Comparison of ENCODE assay signal across 9 mouse cellular contexts in genomic region chr5:135494183-135494910, GRCm38 (mm10). TPM values are rescaled to one million over a fixed set of nuclear protein-coding genes. Genes with fewer than 3 reads are reported as not detected.
DNase-seq lines count a peak whose midpoint lies in the region; ATAC-seq and TF ChIP-seq lines count a peak whose summit lies in the region.
"Had no signal": no experiment of that assay in that cellular context is flagged by ENCODE, and none has a peak within 500 bp of the region (broad histone marks: within the 10 kb centered on the region; RNA-seq: fewer than 3 reads in every experiment).

No protein-coding gene starts in this region.

- no peak for TF ChIP-seq POLR2A in heart, adult 2 months (IDR thresholded peaks at IDR 0.05; ENCODE audit: insufficient read depth, low read depth, low read length)

- no peak for ATAC-seq in heart, embryonic 11.5 days (replicated peaks; ENCODE audit: insufficient number of reproducible peaks, low FRiP score, low TSS enrichment)
- peak; percentile 67 for ATAC-seq in hindbrain, postnatal 0 days
- ATAC-seq in megakaryocyte progenitor cell, adult 5-6 weeks (replicated peaks; ENCODE audit: poor library complexity), result peak; percentile 76

- peak; percentile 52 to 60 for DNase-seq in heart, adult 2 months
- DNase-seq in B cell, adult 2 months, result peak; percentile 59 to 62
- peak; percentile 53 for DNase-seq in adipocyte (ENCODE audit: low spot score)
- DNase-seq in hindbrain, postnatal 0 days (ENCODE audit: low spot score), result peak; percentile 66
- DNase-seq in frontal cortex, postnatal 14 days (ENCODE audit: low spot score in 2 of 2), result no peak
- DNase-seq in layer of hippocampus, postnatal 36 days, result no peak

- no peaks in the 10 kb centered on the region for H3K79me2 ChIP-seq in heart, adult 2 months (replicated peaks; ENCODE audit: control insufficient read depth, insufficient read depth, low read length)

- H3K27ac ChIP-seq in heart, adult 2 months, result peak overlapping the region; percentile 34; the same call in 1 of the 2 replicates
- no peak overlapping the region for H3K27ac ChIP-seq in heart, embryonic 11.5 days (ENCODE audit: low read depth, low read length)
- H3K27ac ChIP-seq in hindbrain, postnatal 0 days, result no peak overlapping the region
- H3K27ac ChIP-seq: limb, embryonic 12.5 days had no signal

- H3K9me3 ChIP-seq in heart, embryonic 11.5 days (replicated peaks; ENCODE audit: control insufficient read depth, low read length), result no peaks in the 10 kb centered on the region
- no peaks in the 10 kb centered on the region for H3K9me3 ChIP-seq in hindbrain, postnatal 0 days (ENCODE audit: low read length)

- H3K4me3 ChIP-seq in heart, adult 2 months, result no peak overlapping the region
- no peak overlapping the region for H3K4me3 ChIP-seq in heart, embryonic 11.5 days (ENCODE audit: low read depth, low read length)
- H3K4me3 ChIP-seq in hindbrain, postnatal 0 days (ENCODE audit: low read length), result no peak overlapping the region
- H3K4me3 ChIP-seq: limb, embryonic 12.5 days had no signal

- no peak overlapping the region for H3K4me2 ChIP-seq in heart, embryonic 11.5 days
- no peak overlapping the region for H3K4me2 ChIP-seq in hindbrain, postnatal 0 days (ENCODE audit: low read depth, low read length)
- H3K4me2 ChIP-seq: limb, embryonic 12.5 days had no signal

- TF ChIP-seq EP300 in heart, adult 2 months (IDR thresholded peaks at IDR 0.05; ENCODE audit: insufficient read depth, low read depth, low read length), result peak; percentile 71

- H3K27me3 ChIP-seq in heart, adult 2 months (ENCODE audit: control insufficient read depth, insufficient read depth, low read length), result no peaks in the 10 kb centered on the region
- H3K27me3 ChIP-seq in heart, embryonic 11.5 days (ENCODE audit: control insufficient read depth, insufficient read depth, low read length), result no peaks in the 10 kb centered on the region
- H3K27me3 ChIP-seq in hindbrain, postnatal 0 days (ENCODE audit: insufficient read depth, low read length), result no peaks in the 10 kb centered on the region
- H3K27me3 ChIP-seq: limb, embryonic 12.5 days had no signal

- peak; percentile 85 for TF ChIP-seq CTCF in heart, adult 2 months (IDR thresholded peaks at IDR 0.05)
- TF ChIP-seq CTCF in hindbrain, postnatal 0 days (IDR thresholded peaks at IDR 0.05; ENCODE audit: low read depth), result peak; percentile 78

- WGBS in heart, adult 2 months, result 66% methylated on average over 13 of the region's 13 CpGs
- 78% methylated on average over 13 of the region's 13 CpGs for WGBS in heart, embryonic 11.5 days (ENCODE audit: insufficient replicate concordance)
- 84% methylated on average over 13 of the region's 13 CpGs for WGBS in hindbrain, postnatal 0 days

- H3K9ac ChIP-seq in heart, adult 2 months (ENCODE audit: low read depth, low read length), result no peak overlapping the region
- no peak overlapping the region for H3K9ac ChIP-seq in heart, embryonic 11.5 days (ENCODE audit: low read depth, low read length)
- no peak overlapping the region for H3K9ac ChIP-seq in hindbrain, postnatal 0 days (replicated peaks; ENCODE audit: low read length)
- H3K9ac ChIP-seq: limb, embryonic 12.5 days had no signal

- H3K4me1 ChIP-seq in heart, adult 2 months (ENCODE audit: control insufficient read depth, insufficient read depth, low read length), result peaks cover 7% of the 10 kb centered on the region
- peaks cover 8% of the 10 kb centered on the region for H3K4me1 ChIP-seq in heart, embryonic 11.5 days (ENCODE audit: control insufficient read depth, insufficient read depth, low read length)
- peaks cover 4% of the 10 kb centered on the region; the same call in 1 of the 2 replicates for H3K4me1 ChIP-seq in hindbrain, postnatal 0 days (ENCODE audit: insufficient read depth, low read length)

- no peaks in the 10 kb centered on the region for H3K36me3 ChIP-seq in heart, adult 2 months (ENCODE audit: control insufficient read depth, insufficient read depth, low read length)
- H3K36me3 ChIP-seq in heart, embryonic 11.5 days (ENCODE audit: control insufficient read depth, insufficient read depth, low read length), result no peaks in the 10 kb centered on the region
- H3K36me3 ChIP-seq in hindbrain, postnatal 0 days (ENCODE audit: insufficient read depth, low read length), result no peaks in the 10 kb centered on the region
- H3K36me3 ChIP-seq: limb, embryonic 12.5 days had no signal

- intact Hi-C loops in heart, adult 2 months (cut with DNase I), result loop anchor here (1.0 kb wide), 2 partner anchors 65 to 94 kb away; no protein-coding TSS in a partner anchor

RNA-seq across cellular contexts. Expression of gene Hip1, which starts 50.6 kb away (rescaled TPM):
- total RNA-seq in heart, adult 2 months (2021), result 10 to 100 TPM; 25.0 to 29.6 TPM
- polyA plus RNA-seq in heart, adult 2 months (2012; rRNA removed), result 22.2 and 34.4 TPM in 2 replicates
- 33.2 and 37.6 TPM in 2 replicates for polyA plus RNA-seq in heart, embryonic 11.5 days (2014; fragmentation: Nextera tagmentation; extraction: Ambion mirVana)
- 103 and 110 TPM in 2 replicates for total RNA-seq in hindbrain, postnatal 0 days (2014; rRNA removed)
- 26.9 and 28.3 TPM in 2 replicates for polyA plus RNA-seq in hindbrain, postnatal 0 days (2015; fragmentation: Nextera tagmentation; extraction: Ambion mirVana)
- 6.9 and 8.6 TPM in 2 replicates for total RNA-seq in megakaryocyte progenitor cell, adult 5-6 weeks (2015)
- 9.4 and 10.6 TPM in 2 replicates for total RNA-seq in megakaryocyte progenitor cell, adult 5-6 weeks (2017)
- 10 to 100 TPM; 32.3 to 46.3 TPM for total RNA-seq in layer of hippocampus, postnatal 36 days (2021)

Comparison
In these comparisons a context has a peak if more than half of its experiments do, and no peak if none do; other contexts are left out.
1. DNase-seq: peak in heart, adult 2 months (2 of 2), B cell, adult 2 months (2 of 2), adipocyte (single experiment) and hindbrain, postnatal 0 days (single experiment); none in frontal cortex, postnatal 14 days (0 of 2) and layer of hippocampus, postnatal 36 days (0 of 2).